ENCODE assay signal across 16 mouse cellular contexts in the genomic region with DNA sequence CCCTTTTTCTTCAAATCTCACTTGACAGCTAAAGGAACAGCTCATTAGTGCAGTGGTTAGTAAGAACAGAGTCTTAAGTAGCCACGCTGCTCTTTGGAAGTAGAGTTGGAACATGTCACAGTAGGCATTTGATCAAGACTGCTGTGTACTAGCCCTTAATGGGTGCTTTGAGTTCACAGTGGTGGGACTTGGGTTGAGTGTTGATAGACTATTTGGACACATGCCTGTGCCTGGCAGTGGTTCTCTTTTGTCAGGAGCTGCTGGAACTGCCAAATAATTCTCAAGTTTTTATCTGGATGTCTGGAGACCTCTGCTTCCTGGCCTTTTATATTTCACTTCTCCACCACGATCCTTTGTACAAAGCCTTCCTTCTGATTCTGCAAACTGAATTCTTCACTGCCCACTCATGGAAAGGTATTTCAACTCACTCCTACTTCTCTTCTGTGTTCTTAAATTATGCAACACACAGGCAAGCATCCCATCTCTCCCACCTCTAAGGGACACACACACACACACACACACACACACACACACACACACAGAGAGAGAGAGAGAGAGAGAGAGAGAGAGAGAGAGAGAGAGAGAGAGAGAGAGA.
DNase-seq lines count a peak whose midpoint lies in the region; ATAC-seq and TF ChIP-seq lines count a peak whose summit lies in the region.
"Had no signal": no experiment of that assay in that cellular context is flagged by ENCODE, and none has a peak within 500 bp of the region (broad histone marks: within the 10 kb centered on the region; RNA-seq: fewer than 3 reads in every experiment).

No protein-coding gene starts in this region.

- H3K4me3 ChIP-seq in lung, postnatal 0 days (ENCODE audit: low read depth, low read length), result no peak overlapping the region
- H3K4me3 ChIP-seq: intestine, embryonic 15.5 days; limb, embryonic 15.5 days; midbrain, embryonic 12.5 days had no signal

- H3K27me3 ChIP-seq in lung, postnatal 0 days (replicated peaks; ENCODE audit: insufficient read depth, low read length), result no peaks in the 10 kb centered on the region
- H3K27me3 ChIP-seq: intestine, embryonic 15.5 days; limb, embryonic 15.5 days; midbrain, embryonic 12.5 days had no signal

- peak; percentile 95 for ATAC-seq in frontal cortex, adult (ENCODE audit: low TSS enrichment)
- ATAC-seq in lung, postnatal 0 days, result no peak
- ATAC-seq: intestine, embryonic 15.5 days had no signal

- WGBS in lung, postnatal 0 days, result 47% methylated on average over 2 of the region's 2 CpGs

- no peak overlapping the region for H3K9ac ChIP-seq in lung, postnatal 0 days (replicated peaks; ENCODE audit: low read depth)
- H3K9ac ChIP-seq: intestine, embryonic 15.5 days; limb, embryonic 15.5 days; midbrain, embryonic 12.5 days had no signal

- no peaks in the 10 kb centered on the region for H3K4me1 ChIP-seq in lung, postnatal 0 days (ENCODE audit: insufficient read depth, low read depth, low read length)
- H3K4me1 ChIP-seq: intestine, embryonic 15.5 days; limb, embryonic 15.5 days; midbrain, embryonic 12.5 days had no signal

- H3K27ac ChIP-seq in lung, postnatal 0 days (ENCODE audit: low read length), result no peak overlapping the region
- H3K27ac ChIP-seq: intestine, embryonic 15.5 days; limb, embryonic 15.5 days; midbrain, embryonic 12.5 days had no signal

- H3K9me3 ChIP-seq in lung, postnatal 0 days (ENCODE audit: low read length), result no peaks in the 10 kb centered on the region
- H3K9me3 ChIP-seq: G1E; intestine, embryonic 15.5 days; limb, embryonic 15.5 days; midbrain, embryonic 12.5 days had no signal

- no peak for DNase-seq in frontal cortex, postnatal 25 days (ENCODE audit: low spot score in 2 of 2)
- DNase-seq in lung, postnatal 25 days (ENCODE audit: low spot score), result peak; percentile 0
- DNase-seq in lung, postnatal 0 days (ENCODE audit: low spot score), result no peak
- peak; percentile 61 to 77 for DNase-seq in heart, postnatal 10 days
- DNase-seq in telencephalon, adult 2 months (ENCODE audit: low read depth, low spot score), result peak; percentile 33
- no peak for DNase-seq in cerebellum, adult 11 months
- no peak for DNase-seq in embryo, embryonic 9.5 days (ENCODE audit: extremely low spot score)
- DNase-seq: cerebellum, adult 9-10 months; kidney, postnatal 25 days; layer of hippocampus, postnatal 36 days; thymus, postnatal 25 days had no signal

- TF ChIP-seq CTCF in lung, postnatal 0 days (IDR thresholded peaks at IDR 0.05), result no peak

- no peak overlapping the region for H3K4me2 ChIP-seq in lung, postnatal 0 days (replicated peaks; ENCODE audit: low read depth, low read length)
- H3K4me2 ChIP-seq: intestine, embryonic 15.5 days; limb, embryonic 15.5 days; midbrain, embryonic 12.5 days had no signal

- no peaks in the 10 kb centered on the region for H3K36me3 ChIP-seq in lung, postnatal 0 days (ENCODE audit: insufficient read depth, low read length)
- H3K36me3 ChIP-seq: G1E; intestine, embryonic 15.5 days; limb, embryonic 15.5 days; midbrain, embryonic 12.5 days had no signal

- no peak for TF ChIP-seq EP300 in lung, postnatal 0 days (IDR thresholded peaks at IDR 0.05)

- intact Hi-C loops in heart, postnatal 10 days (cut with DNase I), result no loop called here

Comparison
In these comparisons a context has a peak if more than half of its experiments do, and no peak if none do; other contexts are left out.
1. DNase-seq: peak in lung, postnatal 25 days (single experiment), heart, postnatal 10 days (2 of 2) and telencephalon, adult 2 months (single experiment); none in frontal cortex, postnatal 25 days (0 of 2), lung, postnatal 0 days (single experiment), cerebellum, adult 11 months (single experiment) and embryo, embryonic 9.5 days (single experiment).